Mouse (Mus musculus) myocyte (in vitro differentiated cells): ENCODE measurements at regions not wholly inside any gene's neighbourhood (a gene's known extent, or its start where the extent isn't known, plus 50 kb on each side); places are given as distances from the start of the nearest gene placed in this dataset.

Experiments used
- CEBPB ChIP-seq: IDR thresholded peaks from 2 replicates; pipeline ENCODE4 v1.6.1; 2011; ENCODE audit warnings: mild to moderate bottlenecking, moderate library complexity; ENCODE audit not compliant: poor library complexity, insufficient read depth, severe bottlenecking
- E2F4 ChIP-seq: IDR thresholded peaks from one replicate; pipeline ENCODE4 v1.6.1; 2011; ENCODE audit warnings: mild to moderate bottlenecking, control low read depth, moderate library complexity; ENCODE audit not compliant: insufficient read depth
- MYOD1 ChIP-seq, 3 experiments: IDR thresholded peaks; one replicate each; pipeline ENCODE4 v1.6.1; 2011; ENCODE audit warnings: control low read depth in 2 of 3, low read depth in 2 of 3, mild to moderate bottlenecking in 2 of 3, moderate library complexity in 1 of 3; ENCODE audit not compliant: insufficient read length in 2 of 3, control insufficient read depth in 1 of 3
- MYOG ChIP-seq, 3 experiments: IDR thresholded peaks; one replicate each; pipeline ENCODE4 v1.6.1; 2011; ENCODE audit warnings: control low read depth in 2 of 3, low read depth in 2 of 3, mild to moderate bottlenecking in 2 of 3; ENCODE audit not compliant: insufficient read length in 2 of 3, control insufficient read depth in 1 of 3, insufficient read depth in 1 of 3
- POLR2A ChIP-seq: IDR thresholded peaks from one replicate; pipeline ENCODE4 v1.6.1; 2011; ENCODE audit warnings: low read depth, mild to moderate bottlenecking, control low read depth, moderate library complexity; ENCODE audit not compliant: insufficient read length
- POLR2AphosphoS2 ChIP-seq: IDR thresholded peaks from one replicate; pipeline ENCODE4 v1.6.1; 2011; ENCODE audit warnings: low read depth, control low read depth; ENCODE audit not compliant: insufficient read length
- REST ChIP-seq: IDR thresholded peaks from one replicate; pipeline ENCODE4 v1.6.1; 2011; ENCODE audit warnings: mild to moderate bottlenecking, control low read depth, moderate library complexity; ENCODE audit not compliant: insufficient read depth, insufficient read length
- SRF ChIP-seq: IDR thresholded peaks from one replicate; pipeline ENCODE4 v1.6.1; 2011; ENCODE audit warnings: low read depth; ENCODE audit not compliant: control insufficient read depth, insufficient read length
- TCF12 ChIP-seq: IDR thresholded peaks from one replicate; pipeline ENCODE4 v1.6.1; 2011; ENCODE audit warnings: mild to moderate bottlenecking, control low read depth; ENCODE audit not compliant: poor library complexity, insufficient read depth, severe bottlenecking
- USF1 ChIP-seq: IDR thresholded peaks from one replicate; pipeline ENCODE4 v1.6.1; 2011; ENCODE audit warnings: low read depth, mild to moderate bottlenecking, control low read depth, moderate library complexity

- TF ChIP-seq POLR2A (no peak), SRF (no peak), E2F4 (no peak), MYOD1 (IDR thresholded peaks at IDR 0.05; ENCODE audit: control insufficient read depth in 1 of 3, insufficient read length in 2 of 3, low read depth in 2 of 3) (no peak), CEBPB (no peak), REST (no peak), USF1 (no peak), POLR2AphosphoS2 (no peak), TCF12 (no peak), MYOG (IDR thresholded peaks at IDR 0.05; ENCODE audit: control insufficient read depth in 1 of 3, insufficient read depth in 1 of 3, insufficient read length in 2 of 3, low read depth in 2 of 3) (no peak)
Measured at GRCm38 (mm10) chr2:167786951-167787350, 97.3 kb upstream of the Tmem189 start.
